Comparison of ENCODE assay signal across 24 mouse cellular contexts in the genomic region with DNA sequence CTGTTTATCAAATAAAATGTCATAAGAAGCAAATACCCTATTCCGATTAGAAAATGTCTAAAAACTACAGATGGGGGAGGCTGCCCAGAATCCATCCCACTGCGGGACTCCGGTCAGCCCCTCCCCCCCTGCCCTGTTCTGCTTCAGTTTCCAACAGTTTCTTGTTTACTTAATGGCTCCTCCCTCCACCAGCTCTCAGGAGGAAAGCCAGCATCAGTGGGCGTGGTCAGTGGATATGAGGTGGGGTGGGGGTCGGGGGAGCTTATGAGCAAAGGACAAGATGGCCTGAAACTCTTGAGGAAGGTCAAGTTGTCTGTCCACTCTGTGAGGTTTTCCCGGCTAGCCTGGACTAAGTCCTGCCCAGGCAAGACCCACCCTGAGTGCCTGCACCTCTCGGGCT. TPM values are rescaled to one million over a fixed set of nuclear protein-coding genes. Genes with fewer than 3 reads are reported as not detected.
DNase-seq lines count a peak whose midpoint lies in the region; ATAC-seq and TF ChIP-seq lines count a peak whose summit lies in the region.
"Had no signal": no experiment of that assay in that cellular context is flagged by ENCODE, and none has a peak within 500 bp of the region (broad histone marks: within the 10 kb centered on the region; RNA-seq: fewer than 3 reads in every experiment).

No protein-coding gene starts in this region.

- H3K27me3 ChIP-seq in intestine, embryonic 15.5 days (replicated peaks): no peaks in the 10 kb centered on the region
- H3K27me3 ChIP-seq in intestine, postnatal 0 days (replicated peaks; ENCODE audit: control insufficient read depth, insufficient read depth, low read length): no peaks in the 10 kb centered on the region
- no peaks in the 10 kb centered on the region for H3K27me3 ChIP-seq in stomach, postnatal 0 days (ENCODE audit: control insufficient read depth, insufficient read depth, low read length)
- H3K27me3 ChIP-seq: forebrain, embryonic 12.5 days; heart, embryonic 13.5 days; hindbrain, embryonic 15.5 days had no signal

- TF ChIP-seq CTCF in intestine, postnatal 0 days (IDR thresholded peaks at IDR 0.05; ENCODE audit: low read depth): no peak
- TF ChIP-seq CTCF in stomach, postnatal 0 days (IDR thresholded peaks at IDR 0.05; ENCODE audit: low read depth): no peak

- peaks cover 9% of the 10 kb centered on the region; the same call in 1 of the 2 replicates for H3K36me3 ChIP-seq in intestine, embryonic 15.5 days
- H3K36me3 ChIP-seq in intestine, postnatal 0 days (ENCODE audit: control insufficient read depth, insufficient read depth): peaks cover 35% of the 10 kb centered on the region
- H3K36me3 ChIP-seq in stomach, postnatal 0 days (ENCODE audit: control insufficient read depth, insufficient read depth, low read length): no peaks in the 10 kb centered on the region

- 21% methylated on average over 7 of the region's 7 CpGs for WGBS in intestine, embryonic 15.5 days
- WGBS in intestine, postnatal 0 days: 31% methylated on average over 7 of the region's 7 CpGs
- 20% methylated on average over 7 of the region's 7 CpGs for WGBS in stomach, postnatal 0 days

- no peak overlapping the region for H3K9ac ChIP-seq in intestine, embryonic 15.5 days
- H3K9ac ChIP-seq in intestine, postnatal 0 days (ENCODE audit: low read depth, low read length): no peak overlapping the region
- no peak overlapping the region for H3K9ac ChIP-seq in stomach, postnatal 0 days (ENCODE audit: low read length)
- H3K9ac ChIP-seq: forebrain, embryonic 12.5 days; heart, embryonic 13.5 days; hindbrain, embryonic 15.5 days; liver, postnatal 0 days had no signal

- H3K9me3 ChIP-seq in intestine, embryonic 15.5 days: no peaks in the 10 kb centered on the region
- no peaks in the 10 kb centered on the region for H3K9me3 ChIP-seq in intestine, postnatal 0 days (ENCODE audit: control insufficient read depth)
- no peaks in the 10 kb centered on the region for H3K9me3 ChIP-seq in stomach, postnatal 0 days (ENCODE audit: control insufficient read depth, low read length)
- H3K9me3 ChIP-seq: forebrain, embryonic 12.5 days; heart, embryonic 13.5 days; hindbrain, embryonic 15.5 days had no signal

- no peak for TF ChIP-seq EP300 in stomach, postnatal 0 days (optimal IDR thresholded peaks at IDR 0.05)

- H3K4me1 ChIP-seq in intestine, embryonic 15.5 days (replicated peaks): peaks cover 12% of the 10 kb centered on the region; the same call in 1 of the 2 replicates
- H3K4me1 ChIP-seq in intestine, postnatal 0 days (replicated peaks; ENCODE audit: control insufficient read depth, insufficient read depth, low read length): no peaks in the 10 kb centered on the region
- no peaks in the 10 kb centered on the region for H3K4me1 ChIP-seq in stomach, postnatal 0 days (replicated peaks; ENCODE audit: control insufficient read depth, insufficient read depth)
- H3K4me1 ChIP-seq: hindbrain, embryonic 15.5 days had no signal

- 0 out of 2 replicates have a peak overlapping the region, but pooled peaks have one; percentile 9 for H3K4me2 ChIP-seq in intestine, embryonic 15.5 days (replicated peaks)
- no peak overlapping the region for H3K4me2 ChIP-seq in intestine, postnatal 0 days (replicated peaks; ENCODE audit: low read depth)
- no peak overlapping the region for H3K4me2 ChIP-seq in stomach, postnatal 0 days (replicated peaks; ENCODE audit: low read depth)
- H3K4me2 ChIP-seq: forebrain, embryonic 12.5 days; heart, embryonic 13.5 days; hindbrain, embryonic 15.5 days had no signal

- H3K27ac ChIP-seq in intestine, embryonic 15.5 days: no peak overlapping the region
- H3K27ac ChIP-seq in intestine, postnatal 0 days (ENCODE audit: low read depth, low read length): no peak overlapping the region
- H3K27ac ChIP-seq in stomach, postnatal 0 days (replicated peaks): no peak overlapping the region
- H3K27ac ChIP-seq: forebrain, embryonic 12.5 days; heart, embryonic 13.5 days; hindbrain, embryonic 15.5 days had no signal

- H3K4me3 ChIP-seq in intestine, embryonic 15.5 days (replicated peaks): no peak overlapping the region
- no peak overlapping the region for H3K4me3 ChIP-seq in intestine, postnatal 0 days (ENCODE audit: low read depth, low read length)
- no peak overlapping the region for H3K4me3 ChIP-seq in stomach, postnatal 0 days (ENCODE audit: low read depth, low read length)
- H3K4me3 ChIP-seq: forebrain, embryonic 12.5 days; heart, embryonic 13.5 days; hindbrain, embryonic 15.5 days had no signal

- peak; percentile 36 for DNase-seq in lung, postnatal 10 days
- DNase-seq in lung, adult 18-20 months: no peak
- peak; percentile 47 for DNase-seq in embryo, embryonic 10.5 days (ENCODE audit: low spot score)
- peak; percentile 34 for DNase-seq in stomach, postnatal 0 days (ENCODE audit: low spot score)
- no peak for DNase-seq in MN1 (ENCODE audit: low spot score)
- DNase-seq in T-cell, adult 2 months (ENCODE audit: low spot score): no peak
- DNase-seq: adrenal gland, postnatal 36 days; cerebellum, postnatal 36 days; gastrocnemius, postnatal 10 days; heart, adult 11 months; heart, postnatal 36 days; kidney, adult 2 months; left cerebral cortex, postnatal 4 days; liver, postnatal 0 days; lung, postnatal 4 days; right cerebral cortex, adult 18-20 months; thymus, adult 18-20 months; thymus, postnatal 4 days had no signal

- peak; percentile 40 for ATAC-seq in intestine, embryonic 15.5 days
- no peak for ATAC-seq in intestine, postnatal 0 days
- no peak for ATAC-seq in stomach, postnatal 0 days (ENCODE audit: low FRiP score, low TSS enrichment)

RNA-seq across cellular contexts. Expression of a gene that starts 17.7 kb away (rescaled TPM):
- 48.7 and 51.8 TPM in 2 replicates for polyA plus RNA-seq in intestine, embryonic 15.5 days (2015; fragmentation: Nextera tagmentation; extraction: Ambion mirVana)
- polyA plus RNA-seq in intestine, postnatal 0 days (2015; fragmentation: Nextera tagmentation; extraction: Ambion mirVana): 50.9 and 53.8 TPM in 2 replicates
- polyA plus RNA-seq in stomach, postnatal 0 days (2015; fragmentation: Nextera tagmentation; extraction: Ambion mirVana): 47.0 and 47.7 TPM in 2 replicates

RNA-seq across cellular contexts. Expression of a gene that starts 23.3 kb away (rescaled TPM):
- polyA plus RNA-seq in intestine, embryonic 15.5 days (2015; fragmentation: Nextera tagmentation; extraction: Ambion mirVana): 2.8 and 3.1 TPM in 2 replicates
- polyA plus RNA-seq in intestine, postnatal 0 days (2015; fragmentation: Nextera tagmentation; extraction: Ambion mirVana): 0.44 TPM in 2 replicates
- polyA plus RNA-seq in stomach, postnatal 0 days (2015; fragmentation: Nextera tagmentation; extraction: Ambion mirVana): 1.9 and 2.0 TPM in 2 replicates
- polyA plus RNA-seq: C2C12 had no signal

Comparison
In these comparisons a context has a peak if more than half of its experiments do, and no peak if none do; other contexts are left out.
1. DNase-seq: peak in lung, postnatal 10 days (single experiment), embryo, embryonic 10.5 days (single experiment) and stomach, postnatal 0 days (single experiment); none in lung, adult 18-20 months (0 of 2), MN1 (single experiment) and T-cell, adult 2 months (single experiment).